Mouse (Mus musculus): Measurements from ENCODE around the gene Lhfp. TPM values are rescaled to one million over a fixed set of nuclear protein-coding genes. Genes with fewer than 3 reads are reported as not detected.

Lhfp gene
- polyA plus RNA-seq, 1 experiment from 2014 or later: 64.5 TPM

DNA sequence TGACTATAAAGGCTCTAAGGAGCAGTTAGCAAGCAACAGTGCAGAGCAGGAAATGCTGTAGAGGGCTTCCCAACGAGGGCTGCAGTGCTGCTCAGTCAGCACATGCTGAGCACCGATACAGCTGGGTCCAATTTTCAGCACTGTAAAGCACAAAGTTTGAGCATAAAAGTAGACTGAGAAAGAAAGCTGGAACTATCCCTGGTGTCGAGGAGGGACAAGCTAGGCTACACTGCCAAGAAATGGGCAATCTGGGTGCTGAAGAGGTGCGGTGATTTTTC is 24.7 kb downstream of the Lhfp start:
- no peak overlapping the region for H3K27ac ChIP-seq (ENCODE audit: low read depth, low read length)
- H3K27me3 ChIP-seq (ENCODE audit: control insufficient read depth, insufficient read depth, low read length): no peaks in the 10 kb centered on the region
- 72% methylated on average over 4 of the region's 4 CpGs for WGBS (ENCODE audit: insufficient replicate concordance)
- H3K4me2 ChIP-seq: no peak overlapping the region
- no peaks in the 10 kb centered on the region; the same call in 1 of the 2 replicates for H3K9me3 ChIP-seq (replicated peaks; ENCODE audit: control insufficient read depth, low read length)
- H3K4me3 ChIP-seq (ENCODE audit: low read depth, low read length): no peak overlapping the region
- H3K4me1 ChIP-seq (ENCODE audit: control insufficient read depth, insufficient read depth, low read length): peaks cover 14% of the 10 kb centered on the region
- H3K9ac ChIP-seq (ENCODE audit: low read depth, low read length): no peak overlapping the region
- H3K36me3 ChIP-seq (ENCODE audit: control insufficient read depth, insufficient read depth, low read length): no peaks in the 10 kb centered on the region
- no peak for ATAC-seq (replicated peaks; ENCODE audit: insufficient number of reproducible peaks, low FRiP score, low TSS enrichment)

DNA sequence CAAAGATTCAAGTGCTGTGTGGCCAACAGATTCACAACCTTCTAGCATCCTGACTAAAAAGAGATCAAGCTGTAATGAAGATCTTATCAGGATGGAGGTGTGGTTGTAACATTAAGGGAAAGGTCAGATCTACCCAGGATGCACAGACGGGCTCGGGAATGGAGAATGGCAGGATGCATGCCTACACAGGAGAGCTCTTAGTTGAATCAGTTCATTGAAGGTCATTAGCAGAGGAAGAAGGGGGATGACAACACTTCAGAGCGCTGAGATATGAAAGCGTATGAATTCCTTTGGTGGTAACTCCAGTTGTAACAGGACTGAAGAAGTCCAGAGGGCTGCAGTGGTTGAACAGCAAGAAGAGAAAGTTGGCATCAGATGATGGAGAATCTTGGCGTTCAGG is 27.1 kb downstream of the Lhfp start:
- Histone ChIP-seq H3K27me3 (ENCODE audit: control insufficient read depth, insufficient read depth, low read length) (no peaks in the 10 kb centered on the region), H3K27ac (ENCODE audit: low read depth, low read length) (no peak overlapping the region), H3K9ac (ENCODE audit: low read depth, low read length) (no peak overlapping the region), H3K4me2 (no peak overlapping the region), H3K4me3 (ENCODE audit: low read depth, low read length) (no peak overlapping the region), H3K9me3 (replicated peaks; ENCODE audit: control insufficient read depth, low read length) (no peaks in the 10 kb centered on the region; the same call in 1 of the 2 replicates), H3K36me3 (ENCODE audit: control insufficient read depth, insufficient read depth, low read length) (no peaks in the 10 kb centered on the region), H3K4me1 (ENCODE audit: control insufficient read depth, insufficient read depth, low read length) (peaks cover 19% of the 10 kb centered on the region)
- no peak for ATAC-seq (replicated peaks; ENCODE audit: insufficient number of reproducible peaks, low FRiP score, low TSS enrichment)
- WGBS (ENCODE audit: insufficient replicate concordance): 76% methylated on average over 5 of the region's 5 CpGs

GRCm38 (mm10) chr3:53074264-53074663 is 32.9 kb downstream of the Lhfp start:
- Histone ChIP-seq H3K4me1 (ENCODE audit: control insufficient read depth, insufficient read depth, low read length) (peaks cover 15% of the 10 kb centered on the region), H3K36me3 (ENCODE audit: control insufficient read depth, insufficient read depth, low read length) (no peaks in the 10 kb centered on the region), H3K9ac (ENCODE audit: low read depth, low read length) (no peak overlapping the region), H3K4me2 (no peak overlapping the region), H3K27me3 (ENCODE audit: control insufficient read depth, insufficient read depth, low read length) (no peaks in the 10 kb centered on the region), H3K4me3 (ENCODE audit: low read depth, low read length) (no peak overlapping the region), H3K27ac (ENCODE audit: low read depth, low read length) (no peak overlapping the region), H3K9me3 (replicated peaks; ENCODE audit: control insufficient read depth, low read length) (no peaks in the 10 kb centered on the region)
- WGBS (ENCODE audit: insufficient replicate concordance): 81% methylated on average over 4 of the region's 4 CpGs
- no peak for ATAC-seq (replicated peaks; ENCODE audit: insufficient number of reproducible peaks, low FRiP score, low TSS enrichment)

- H3K27me3 ChIP-seq (ENCODE audit: control insufficient read depth, insufficient read depth, low read length): no peaks in the 10 kb centered on the region
- H3K4me1 ChIP-seq (ENCODE audit: control insufficient read depth, insufficient read depth, low read length): peaks cover 15% of the 10 kb centered on the region
- H3K9ac ChIP-seq (ENCODE audit: low read depth, low read length): no peak overlapping the region
- H3K36me3 ChIP-seq (ENCODE audit: control insufficient read depth, insufficient read depth, low read length): no peaks in the 10 kb centered on the region
- H3K4me3 ChIP-seq (ENCODE audit: low read depth, low read length): no peak overlapping the region
- no peak for ATAC-seq (replicated peaks; ENCODE audit: insufficient number of reproducible peaks, low FRiP score, low TSS enrichment)
- 89% methylated on average over 3 of the region's 3 CpGs for WGBS (ENCODE audit: insufficient replicate concordance)
- H3K27ac ChIP-seq (ENCODE audit: low read depth, low read length): no peak overlapping the region
- H3K9me3 ChIP-seq (replicated peaks; ENCODE audit: control insufficient read depth, low read length): no peaks in the 10 kb centered on the region
- H3K4me2 ChIP-seq: no peak overlapping the region
Observed at GRCm38 (mm10) chr3:53074761-53075160, 33.4 kb downstream of the Lhfp start.

- Histone ChIP-seq H3K9me3 (replicated peaks; ENCODE audit: control insufficient read depth, low read length) (no peaks in the 10 kb centered on the region), H3K9ac (ENCODE audit: low read depth, low read length) (no peak overlapping the region), H3K4me2 (no peak overlapping the region), H3K27ac (ENCODE audit: low read depth, low read length) (no peak overlapping the region), H3K27me3 (ENCODE audit: control insufficient read depth, insufficient read depth, low read length) (no peaks in the 10 kb centered on the region), H3K4me3 (ENCODE audit: low read depth, low read length) (no peak overlapping the region), H3K36me3 (ENCODE audit: control insufficient read depth, insufficient read depth, low read length) (no peaks in the 10 kb centered on the region), H3K4me1 (ENCODE audit: control insufficient read depth, insufficient read depth, low read length) (no peaks in the 10 kb centered on the region)
- no peak for ATAC-seq (replicated peaks; ENCODE audit: insufficient number of reproducible peaks, low FRiP score, low TSS enrichment)
- WGBS (ENCODE audit: insufficient replicate concordance): 90% methylated on average over 6 of the region's 6 CpGs
Observed at GRCm38 (mm10) chr3:53080286-53080685, 39.0 kb downstream of the Lhfp start.

GRCm38 (mm10) chr3:53080710-53081109 is 39.4 kb downstream of the Lhfp start:
- ATAC-seq (replicated peaks; ENCODE audit: insufficient number of reproducible peaks, low FRiP score, low TSS enrichment): no peak
- H3K4me3 ChIP-seq (ENCODE audit: low read depth, low read length): no peak overlapping the region
- H3K36me3 ChIP-seq (ENCODE audit: control insufficient read depth, insufficient read depth, low read length): no peaks in the 10 kb centered on the region
- WGBS (ENCODE audit: insufficient replicate concordance): 97% methylated on average over 8 of the region's 8 CpGs
- H3K27me3 ChIP-seq (ENCODE audit: control insufficient read depth, insufficient read depth, low read length): no peaks in the 10 kb centered on the region
- no peak overlapping the region for H3K27ac ChIP-seq (ENCODE audit: low read depth, low read length)
- H3K4me1 ChIP-seq (ENCODE audit: control insufficient read depth, insufficient read depth, low read length): no peaks in the 10 kb centered on the region
- H3K4me2 ChIP-seq: no peak overlapping the region
- H3K9me3 ChIP-seq (replicated peaks; ENCODE audit: control insufficient read depth, low read length): no peaks in the 10 kb centered on the region
- H3K9ac ChIP-seq (ENCODE audit: low read depth, low read length): no peak overlapping the region

- ATAC-seq (replicated peaks; ENCODE audit: insufficient number of reproducible peaks, low FRiP score, low TSS enrichment): no peak
- H3K9ac ChIP-seq (ENCODE audit: low read depth, low read length): no peak overlapping the region
- peaks cover 15% of the 10 kb centered on the region for H3K4me1 ChIP-seq (ENCODE audit: control insufficient read depth, insufficient read depth, low read length)
- no peak overlapping the region for H3K4me2 ChIP-seq
- no peaks in the 10 kb centered on the region for H3K36me3 ChIP-seq (ENCODE audit: control insufficient read depth, insufficient read depth, low read length)
- H3K27ac ChIP-seq (ENCODE audit: low read depth, low read length): no peak overlapping the region
- WGBS (ENCODE audit: insufficient replicate concordance): 62% methylated on average over 5 of the region's 5 CpGs
- no peaks in the 10 kb centered on the region for H3K27me3 ChIP-seq (ENCODE audit: control insufficient read depth, insufficient read depth, low read length)
- no peak overlapping the region for H3K4me3 ChIP-seq (ENCODE audit: low read depth, low read length)
- H3K9me3 ChIP-seq (replicated peaks; ENCODE audit: control insufficient read depth, low read length): no peaks in the 10 kb centered on the region
Observed at GRCm38 (mm10) chr3:53083717-53084116, 42.4 kb downstream of the Lhfp start.

DNA sequence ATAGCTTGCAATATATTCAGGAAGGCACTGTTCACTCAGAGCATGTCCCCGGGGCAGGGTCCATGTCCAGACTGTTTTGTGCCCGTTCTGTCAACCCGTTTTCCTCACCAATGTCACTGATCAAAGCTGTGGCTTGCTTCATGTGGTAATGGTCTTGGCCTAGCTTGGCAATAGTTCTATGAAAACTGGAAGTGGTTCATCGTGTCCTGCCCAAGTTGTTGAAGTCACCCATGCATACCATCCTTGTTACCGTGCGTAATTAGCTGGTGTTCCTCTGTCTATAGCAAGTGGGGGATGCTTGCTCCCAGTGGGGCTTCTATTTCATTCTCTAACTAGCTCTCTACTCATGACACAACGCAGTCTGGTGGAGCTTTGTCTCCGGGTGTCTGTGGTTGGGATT is 43.5 kb downstream of the Lhfp start:
- Histone ChIP-seq H3K4me1 (ENCODE audit: control insufficient read depth, insufficient read depth, low read length) (peaks cover 15% of the 10 kb centered on the region), H3K4me3 (ENCODE audit: low read depth, low read length) (no peak overlapping the region), H3K9me3 (replicated peaks; ENCODE audit: control insufficient read depth, low read length) (no peaks in the 10 kb centered on the region), H3K9ac (ENCODE audit: low read depth, low read length) (no peak overlapping the region), H3K27ac (ENCODE audit: low read depth, low read length) (no peak overlapping the region), H3K36me3 (ENCODE audit: control insufficient read depth, insufficient read depth, low read length) (no peaks in the 10 kb centered on the region), H3K27me3 (ENCODE audit: control insufficient read depth, insufficient read depth, low read length) (no peaks in the 10 kb centered on the region), H3K4me2 (no peak overlapping the region)
- WGBS (ENCODE audit: insufficient replicate concordance): 86% methylated on average over 8 of the region's 8 CpGs
- no peak for ATAC-seq (replicated peaks; ENCODE audit: insufficient number of reproducible peaks, low FRiP score, low TSS enrichment)

- no peak for ATAC-seq (replicated peaks; ENCODE audit: insufficient number of reproducible peaks, low FRiP score, low TSS enrichment)
- 49% methylated on average over 7 of the region's 7 CpGs for WGBS (ENCODE audit: insufficient replicate concordance)
- no peaks in the 10 kb centered on the region for H3K27me3 ChIP-seq (ENCODE audit: control insufficient read depth, insufficient read depth, low read length)
- no peaks in the 10 kb centered on the region for H3K36me3 ChIP-seq (ENCODE audit: control insufficient read depth, insufficient read depth, low read length)
- H3K9me3 ChIP-seq (replicated peaks; ENCODE audit: control insufficient read depth, low read length): no peaks in the 10 kb centered on the region
- H3K4me2 ChIP-seq: peak overlapping the region; percentile 43
- no peak overlapping the region for H3K4me3 ChIP-seq (ENCODE audit: low read depth, low read length)
- H3K27ac ChIP-seq (ENCODE audit: low read depth, low read length): no peak overlapping the region
- peaks cover 23% of the 10 kb centered on the region for H3K4me1 ChIP-seq (ENCODE audit: control insufficient read depth, insufficient read depth, low read length)
- H3K9ac ChIP-seq (ENCODE audit: low read depth, low read length): no peak overlapping the region
Observed at GRCm38 (mm10) chr3:53086481-53087155, 45.3 kb downstream of the Lhfp start.
